Mouse (Mus musculus) E14TG2a.4 (cell line): Measurements from ENCODE around the gene Cgref1.
A peak's percentile ranks its signal among the peaks of the same experiment; 100 is the strongest.

ENCODE experiments used
- H3K27me3 ChIP-seq: 2 replicates; pipeline ENCODE4 v1.6.1; 2014; ENCODE audit warnings: low read length, control low read depth; ENCODE audit not compliant: insufficient read depth
- H3K36me3 ChIP-seq: 2 replicates; pipeline ENCODE4 v1.6.1; 2014; ENCODE audit warnings: low read length, control low read depth; ENCODE audit not compliant: insufficient read depth
- H3K4me1 ChIP-seq: replicated peaks from 2 replicates; pipeline ENCODE4 v1.6.1; 2014; ENCODE audit warnings: low read depth, low read length, control low read depth
- H3K4me3 ChIP-seq: replicated peaks from 2 replicates; pipeline ENCODE4 v1.5.1; 2014; ENCODE audit warnings: mild to moderate bottlenecking, low read length
- H3K9me3 ChIP-seq: 2 replicates; pipeline ENCODE4 v1.6.1; 2014; ENCODE audit warnings: low read length, control low read depth
- CTCF ChIP-seq: conservative IDR thresholded peaks from 2 replicates; pipeline ENCODE4 v1.5.1; 2014; ENCODE audit warnings: low read length
- NANOG ChIP-seq: IDR thresholded peaks from 2 replicates; pipeline ENCODE4 v1.6.1; 2014; ENCODE audit warnings: borderline replicate concordance, low read length, mixed read lengths
- POU5F1 ChIP-seq: IDR thresholded peaks from 2 replicates; pipeline ENCODE4 v1.6.1; 2014; ENCODE audit warnings: low read length, borderline replicate concordance

Gene Cgref1

GRCm38 (mm10) chr5:30963916-30964315, 18.5 kb upstream of the Cgref1 start:
- Histone ChIP-seq H3K4me1 (peaks cover 14% of the 10 kb centered on the region), H3K9me3 (no peaks in the 10 kb centered on the region)
- TF ChIP-seq NANOG = no peak
- no peak for TF ChIP-seq CTCF
- no peak for TF ChIP-seq POU5F1

GRCm38 (mm10) chr5:30961545-30962505, 16.4 kb upstream of the Cgref1 start:
- Histone ChIP-seq H3K36me3 (peaks cover 23% of the 10 kb centered on the region), H3K9me3 (no peaks in the 10 kb centered on the region), H3K27me3 (peaks cover 11% of the 10 kb centered on the region; the same call in 1 of the 2 replicates), H3K4me3 (no peak overlapping the region), H3K4me1 (peaks cover 20% of the 10 kb centered on the region)
- TF ChIP-seq POU5F1 = no peak
- TF ChIP-seq CTCF = no peak
- no peak for TF ChIP-seq NANOG

More at GRCm38 (mm10) chr5:30963916-30964315, 18.5 kb upstream of the Cgref1 start:
- Histone ChIP-seq H3K27me3 (peaks cover 18% of the 10 kb centered on the region; the same call in 1 of the 2 replicates), H3K4me3 (no peak overlapping the region), H3K36me3 (peaks cover 4% of the 10 kb centered on the region)

GRCm38 (mm10) chr5:30960814-30961213, 15.4 kb upstream of the Cgref1 start:
- peak overlapping the region; percentile 96; the same call in 1 of the 2 replicates for H3K4me3 ChIP-seq
- H3K4me1 ChIP-seq = peaks cover 23% of the 10 kb centered on the region
- no peaks in the 10 kb centered on the region for H3K9me3 ChIP-seq
- H3K36me3 ChIP-seq = peaks cover 27% of the 10 kb centered on the region
- no peak for TF ChIP-seq POU5F1
- TF ChIP-seq NANOG = no peak
- TF ChIP-seq CTCF = no peak
- H3K27me3 ChIP-seq = peaks cover 10% of the 10 kb centered on the region; the same call in 1 of the 2 replicates

- H3K4me1 ChIP-seq = peaks cover 31% of the 10 kb centered on the region
- H3K36me3 ChIP-seq = peaks cover 34% of the 10 kb centered on the region
- 0 out of 2 replicates have a peak, but pooled peaks cover 4% of the 10 kb centered on the region for H3K27me3 ChIP-seq
- no peak for TF ChIP-seq CTCF
- no peak for TF ChIP-seq NANOG
- no peak for TF ChIP-seq POU5F1
- no peaks in the 10 kb centered on the region for H3K9me3 ChIP-seq
- peak within 1 kb of the TSS; percentile 96 for H3K4me3 ChIP-seq
These were observed 14.6 kb upstream of the Cgref1 start, which contains the start of gene Preb for GRCm38 (mm10) chr5:30959966-30960501. Preb (minus strand) TSS chr5:30960361.

GRCm38 (mm10) chr5:30959198-30959854, 13.9 kb upstream of the Cgref1 start:
- H3K4me1 ChIP-seq = peaks cover 36% of the 10 kb centered on the region
- H3K27me3 ChIP-seq = 0 out of 2 replicates have a peak, but pooled peaks cover 4% of the 10 kb centered on the region
- peaks cover 42% of the 10 kb centered on the region for H3K36me3 ChIP-seq
- no peaks in the 10 kb centered on the region for H3K9me3 ChIP-seq
- peak overlapping the region; percentile 96 for H3K4me3 ChIP-seq
- TF ChIP-seq NANOG (no peak), CTCF (no peak), POU5F1 (no peak)

GRCm38 (mm10) chr5:30957891-30958290, 12.5 kb upstream of the Cgref1 start:
- Histone ChIP-seq H3K36me3 (peaks cover 56% of the 10 kb centered on the region), H3K4me3 (no peak overlapping the region), H3K9me3 (no peaks in the 10 kb centered on the region), H3K4me1 (peaks cover 36% of the 10 kb centered on the region), H3K27me3 (no peaks in the 10 kb centered on the region)
- TF ChIP-seq NANOG = no peak
- TF ChIP-seq POU5F1 = no peak
- TF ChIP-seq CTCF = no peak

- TF ChIP-seq POU5F1 (no peak), CTCF (no peak), NANOG (no peak)
- Histone ChIP-seq H3K36me3 (peaks cover 72% of the 10 kb centered on the region), H3K27me3 (no peaks in the 10 kb centered on the region)
These were observed 10.4 kb upstream of the Cgref1 start for GRCm38 (mm10) chr5:30955751-30956150.

GRCm38 (mm10) chr5:30954556-30954955, 9.2 kb upstream of the Cgref1 start:
- no peak overlapping the region for H3K4me3 ChIP-seq
- TF ChIP-seq POU5F1 = no peak
- no peak for TF ChIP-seq NANOG
- no peak for TF ChIP-seq CTCF
- H3K36me3 ChIP-seq = peaks cover 72% of the 10 kb centered on the region
- peaks cover 47% of the 10 kb centered on the region for H3K4me1 ChIP-seq
- H3K27me3 ChIP-seq = no peaks in the 10 kb centered on the region
- no peaks in the 10 kb centered on the region for H3K9me3 ChIP-seq

More at GRCm38 (mm10) chr5:30955751-30956150, 10.4 kb upstream of the Cgref1 start:
- peaks cover 40% of the 10 kb centered on the region for H3K4me1 ChIP-seq
- H3K4me3 ChIP-seq = no peak overlapping the region
- H3K9me3 ChIP-seq = no peaks in the 10 kb centered on the region
